Mouse (Mus musculus): Measurements from ENCODE around the gene Kif3a. TPM values are rescaled to one million over a fixed set of nuclear protein-coding genes. Genes with fewer than 3 reads are reported as not detected.

Gene Kif3a
- polyA plus RNA-seq, 1 experiment from 2014 or later = 363 TPM

DNA sequence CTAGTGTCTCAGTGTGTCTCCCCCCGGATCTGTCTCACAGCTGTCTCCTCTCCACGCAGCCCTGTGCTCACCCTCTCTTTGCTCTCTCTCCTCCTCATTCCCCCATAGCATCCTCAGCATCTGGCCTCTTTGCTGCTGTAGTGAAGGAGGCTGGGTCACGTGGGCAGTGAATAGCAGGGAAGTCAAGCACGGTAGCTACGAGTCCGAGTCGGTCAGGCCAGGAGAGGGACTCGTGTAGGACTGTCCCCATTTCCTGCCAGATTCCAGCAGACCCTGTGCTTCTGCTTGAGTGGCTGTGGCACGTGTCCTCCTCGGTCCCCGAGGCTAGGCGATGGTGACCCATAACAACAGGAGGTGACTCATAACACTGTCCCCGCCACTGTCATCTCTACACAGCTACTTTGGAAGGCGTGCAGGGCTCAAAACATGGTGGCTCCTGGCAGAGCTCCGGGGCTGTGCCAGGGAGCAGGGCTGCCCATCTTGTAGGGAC lies 28.1 kb upstream of the Kif3a start:
- H3K4me1 ChIP-seq (ENCODE audit: control insufficient read depth, insufficient read depth, low read length) = no peaks in the 10 kb centered on the region
- H3K9me3 ChIP-seq (replicated peaks; ENCODE audit: control insufficient read depth, low read length, poor library complexity, severe bottlenecking) = no peaks in the 10 kb centered on the region
- no peak for ATAC-seq
- no peaks in the 10 kb centered on the region for H3K27me3 ChIP-seq (ENCODE audit: control insufficient read depth, insufficient read depth, low read depth, low read length)
- no peak overlapping the region for H3K27ac ChIP-seq (ENCODE audit: low read length)
- peaks cover 49% of the 10 kb centered on the region for H3K36me3 ChIP-seq (ENCODE audit: control insufficient read depth, insufficient read depth, low read length)
- H3K9ac ChIP-seq (ENCODE audit: low read depth, low read length) = no peak overlapping the region
- 54% methylated on average over 15 of the region's 15 CpGs for WGBS
- no peak overlapping the region for H3K4me3 ChIP-seq (ENCODE audit: low read depth, low read length)
- no peak overlapping the region for H3K4me2 ChIP-seq (ENCODE audit: low read length)

DNA sequence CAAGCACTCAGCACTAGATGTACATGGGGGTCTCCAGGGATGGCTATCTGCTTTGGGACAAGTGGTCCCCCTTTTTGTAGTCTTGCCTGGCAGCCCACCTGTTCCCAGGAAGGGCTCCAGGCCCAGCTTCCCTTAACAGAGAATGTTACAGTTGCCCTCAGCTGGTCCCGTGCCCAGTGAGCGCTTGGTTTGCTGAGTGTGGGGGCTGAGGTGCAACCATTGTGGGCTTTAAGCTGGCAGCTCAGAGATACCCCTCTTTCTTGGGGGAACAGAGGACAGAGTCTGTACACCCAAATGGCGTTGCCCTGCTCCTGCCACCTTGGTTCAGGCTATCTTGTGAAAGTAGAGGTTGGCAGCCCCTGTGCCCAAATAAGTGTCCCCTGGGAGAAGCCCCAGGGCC lies 26.8 kb upstream of the Kif3a start:
- Histone ChIP-seq H3K27me3 (ENCODE audit: control insufficient read depth, insufficient read depth, low read depth, low read length) (no peaks in the 10 kb centered on the region), H3K4me1 (ENCODE audit: control insufficient read depth, insufficient read depth, low read length) (no peaks in the 10 kb centered on the region), H3K27ac (ENCODE audit: low read length) (no peak overlapping the region), H3K4me3 (ENCODE audit: low read depth, low read length) (no peak overlapping the region), H3K36me3 (ENCODE audit: control insufficient read depth, insufficient read depth, low read length) (peaks cover 39% of the 10 kb centered on the region), H3K9me3 (replicated peaks; ENCODE audit: control insufficient read depth, low read length, poor library complexity, severe bottlenecking) (no peaks in the 10 kb centered on the region), H3K4me2 (ENCODE audit: low read length) (no peak overlapping the region), H3K9ac (ENCODE audit: low read depth, low read length) (no peak overlapping the region)
- ATAC-seq = no peak
- WGBS = 90% methylated on average over 3 of the region's 3 CpGs

GRCm38 (mm10) chr11:53541222-53541621 lies 26.0 kb upstream of the Kif3a start:
- Histone ChIP-seq H3K27me3 (ENCODE audit: control insufficient read depth, insufficient read depth, low read depth, low read length) (no peaks in the 10 kb centered on the region), H3K36me3 (ENCODE audit: control insufficient read depth, insufficient read depth, low read length) (peaks cover 31% of the 10 kb centered on the region), H3K27ac (ENCODE audit: low read length) (no peak overlapping the region), H3K9ac (ENCODE audit: low read depth, low read length) (no peak overlapping the region), H3K4me1 (ENCODE audit: control insufficient read depth, insufficient read depth, low read length) (no peaks in the 10 kb centered on the region), H3K4me2 (ENCODE audit: low read length) (no peak overlapping the region), H3K9me3 (replicated peaks; ENCODE audit: control insufficient read depth, low read length, poor library complexity, severe bottlenecking) (no peaks in the 10 kb centered on the region), H3K4me3 (ENCODE audit: low read depth, low read length) (no peak overlapping the region)
- ATAC-seq = no peak
- WGBS = 80% methylated on average over 11 of the region's 11 CpGs

GRCm38 (mm10) chr11:53543021-53543420 lies 24.2 kb upstream of the Kif3a start:
- Histone ChIP-seq H3K4me2 (ENCODE audit: low read length) (no peak overlapping the region), H3K27me3 (ENCODE audit: control insufficient read depth, insufficient read depth, low read depth, low read length) (no peaks in the 10 kb centered on the region), H3K4me1 (ENCODE audit: control insufficient read depth, insufficient read depth, low read length) (no peaks in the 10 kb centered on the region), H3K9ac (ENCODE audit: low read depth, low read length) (no peak overlapping the region), H3K4me3 (ENCODE audit: low read depth, low read length) (no peak overlapping the region), H3K9me3 (replicated peaks; ENCODE audit: control insufficient read depth, low read length, poor library complexity, severe bottlenecking) (no peaks in the 10 kb centered on the region), H3K27ac (ENCODE audit: low read length) (no peak overlapping the region), H3K36me3 (ENCODE audit: control insufficient read depth, insufficient read depth, low read length) (peaks cover 16% of the 10 kb centered on the region)
- no peak for ATAC-seq
- 76% methylated on average over 7 of the region's 7 CpGs for WGBS

- H3K27me3 ChIP-seq (ENCODE audit: control insufficient read depth, insufficient read depth, low read depth, low read length) = no peaks in the 10 kb centered on the region
- no peak for ATAC-seq
- no peak overlapping the region for H3K9ac ChIP-seq (ENCODE audit: low read depth, low read length)
- H3K4me3 ChIP-seq (ENCODE audit: low read depth, low read length) = no peak overlapping the region
- 0 out of 2 replicates have a peak, but pooled peaks cover 5% of the 10 kb centered on the region for H3K36me3 ChIP-seq (ENCODE audit: control insufficient read depth, insufficient read depth, low read length)
- H3K27ac ChIP-seq (ENCODE audit: low read length) = no peak overlapping the region
- WGBS = 53% methylated on average over 6 of the region's 6 CpGs
- no peaks in the 10 kb centered on the region for H3K4me1 ChIP-seq (ENCODE audit: control insufficient read depth, insufficient read depth, low read length)
- no peak overlapping the region for H3K4me2 ChIP-seq (ENCODE audit: low read length)
- no peaks in the 10 kb centered on the region for H3K9me3 ChIP-seq (replicated peaks; ENCODE audit: control insufficient read depth, low read length, poor library complexity, severe bottlenecking)
These were observed 20.9 kb upstream of the Kif3a start for GRCm38 (mm10) chr11:53546271-53546670.

- H3K4me1 ChIP-seq (ENCODE audit: control insufficient read depth, insufficient read depth, low read length) = no peaks in the 10 kb centered on the region
- no peaks in the 10 kb centered on the region for H3K27me3 ChIP-seq (ENCODE audit: control insufficient read depth, insufficient read depth, low read depth, low read length)
- H3K36me3 ChIP-seq (ENCODE audit: control insufficient read depth, insufficient read depth, low read length) = no peaks in the 10 kb centered on the region
- no peak for ATAC-seq
- H3K27ac ChIP-seq (ENCODE audit: low read length) = no peak overlapping the region
- no peaks in the 10 kb centered on the region for H3K9me3 ChIP-seq (replicated peaks; ENCODE audit: control insufficient read depth, low read length, poor library complexity, severe bottlenecking)
- no peak overlapping the region for H3K9ac ChIP-seq (ENCODE audit: low read depth, low read length)
- H3K4me2 ChIP-seq (ENCODE audit: low read length) = no peak overlapping the region
- WGBS = 92% methylated on average over 6 of the region's 6 CpGs
- H3K4me3 ChIP-seq (ENCODE audit: low read depth, low read length) = no peak overlapping the region
These were observed 19.6 kb upstream of the Kif3a start for GRCm38 (mm10) chr11:53547566-53547965.

DNA sequence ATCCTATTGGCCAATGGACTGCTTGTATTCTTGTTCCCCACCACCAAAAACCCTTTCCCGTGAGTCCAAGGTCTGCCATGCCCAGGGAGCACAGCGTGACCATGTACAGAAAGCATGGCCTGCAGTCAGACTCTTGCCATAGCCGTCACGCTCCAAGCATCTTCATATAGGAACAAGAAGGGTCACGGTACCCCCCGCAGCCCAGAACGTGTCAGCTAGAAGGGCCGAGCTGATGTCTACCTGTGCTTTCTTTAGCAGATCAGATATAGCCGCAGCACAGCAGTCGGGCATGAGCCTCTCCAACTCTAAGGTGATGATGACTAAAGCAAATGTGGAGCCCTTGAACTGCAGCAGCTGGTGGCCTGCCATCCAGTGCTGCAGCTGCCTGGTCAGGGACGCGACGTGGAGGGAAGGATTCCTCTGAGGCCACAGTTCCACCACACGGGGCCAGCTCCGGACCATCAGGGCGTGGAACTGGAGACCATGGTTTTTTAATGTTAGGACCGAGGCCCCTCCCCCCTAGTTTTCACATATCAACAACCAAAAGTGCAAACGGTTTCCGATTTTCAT lies 19.1 kb upstream of the Kif3a start:
- 88% methylated on average over 19 of the region's 19 CpGs for WGBS
- Histone ChIP-seq H3K4me1 (ENCODE audit: control insufficient read depth, insufficient read depth, low read length) (no peaks in the 10 kb centered on the region), H3K36me3 (ENCODE audit: control insufficient read depth, insufficient read depth, low read length) (no peaks in the 10 kb centered on the region), H3K27me3 (ENCODE audit: control insufficient read depth, insufficient read depth, low read depth, low read length) (no peaks in the 10 kb centered on the region), H3K9me3 (replicated peaks; ENCODE audit: control insufficient read depth, low read length, poor library complexity, severe bottlenecking) (no peaks in the 10 kb centered on the region), H3K27ac (ENCODE audit: low read length) (no peak overlapping the region), H3K4me2 (ENCODE audit: low read length) (no peak overlapping the region), H3K9ac (ENCODE audit: low read depth, low read length) (no peak overlapping the region), H3K4me3 (ENCODE audit: low read depth, low read length) (no peak overlapping the region)
- no peak for ATAC-seq

GRCm38 (mm10) chr11:53550714-53551113 lies 16.5 kb upstream of the Kif3a start:
- ATAC-seq = no peak
- WGBS = 88% methylated on average over 1 of the region's 1 CpGs
- Histone ChIP-seq H3K27ac (ENCODE audit: low read length) (no peak overlapping the region), H3K27me3 (ENCODE audit: control insufficient read depth, insufficient read depth, low read depth, low read length) (no peaks in the 10 kb centered on the region), H3K4me2 (ENCODE audit: low read length) (no peak overlapping the region), H3K4me1 (ENCODE audit: control insufficient read depth, insufficient read depth, low read length) (no peaks in the 10 kb centered on the region), H3K4me3 (ENCODE audit: low read depth, low read length) (no peak overlapping the region), H3K9me3 (replicated peaks; ENCODE audit: control insufficient read depth, low read length, poor library complexity, severe bottlenecking) (no peaks in the 10 kb centered on the region), H3K36me3 (ENCODE audit: control insufficient read depth, insufficient read depth, low read length) (no peaks in the 10 kb centered on the region), H3K9ac (ENCODE audit: low read depth, low read length) (no peak overlapping the region)

- H3K9ac ChIP-seq (ENCODE audit: low read depth, low read length) = no peak overlapping the region
- no peak overlapping the region for H3K4me2 ChIP-seq (ENCODE audit: low read length)
- H3K27me3 ChIP-seq (ENCODE audit: control insufficient read depth, insufficient read depth, low read depth, low read length) = no peaks in the 10 kb centered on the region
- H3K36me3 ChIP-seq (ENCODE audit: control insufficient read depth, insufficient read depth, low read length) = no peaks in the 10 kb centered on the region
- WGBS = 63% methylated on average over 12 of the region's 12 CpGs
- H3K4me1 ChIP-seq (ENCODE audit: control insufficient read depth, insufficient read depth, low read length) = no peaks in the 10 kb centered on the region
- H3K4me3 ChIP-seq (ENCODE audit: low read depth, low read length) = no peak overlapping the region
- no peak overlapping the region for H3K27ac ChIP-seq (ENCODE audit: low read length)
- H3K9me3 ChIP-seq (replicated peaks; ENCODE audit: control insufficient read depth, low read length, poor library complexity, severe bottlenecking) = no peaks in the 10 kb centered on the region
- no peak for ATAC-seq
These were observed 15.4 kb upstream of the Kif3a start for GRCm38 (mm10) chr11:53551754-53552153.
